Comparison of ENCODE assay signal across 8 mouse cellular contexts in genomic region chr12:69986786-69987497, GRCm38 (mm10). TPM values are rescaled to one million over a fixed set of nuclear protein-coding genes. Genes with fewer than 3 reads are reported as not detected.
DNase-seq lines count a peak whose midpoint lies in the region; ATAC-seq and TF ChIP-seq lines count a peak whose summit lies in the region.

Gene Sav1, minus strand, starts transcription at chr12:69987002.

- H3K9ac ChIP-seq in kidney, embryonic 14.5 days (ENCODE audit: low read depth, low read length) = peak within 1 kb of the TSS; percentile 96
- H3K9ac ChIP-seq in limb, embryonic 14.5 days (ENCODE audit: low read depth, low read length, severe bottlenecking) = peak within 1 kb of the TSS; percentile 95
- peak within 1 kb of the TSS; percentile 91 for H3K9ac ChIP-seq in midbrain, embryonic 16.5 days (ENCODE audit: low read depth, low read length)

- WGBS in kidney, embryonic 14.5 days = under 1% methylated on average over 73 of the region's 102 CpGs
- 0% methylated on average over 22 of the region's 102 CpGs for WGBS in limb, embryonic 14.5 days
- under 1% methylated on average over 57 of the region's 102 CpGs for WGBS in midbrain, embryonic 16.5 days
- WGBS in spleen, adult 2 months = under 1% methylated on average over 87 of the region's 102 CpGs

- peak within 1 kb of the TSS; percentile 77 for H3K4me3 ChIP-seq in embryonic fibroblast, embryonic 13.5 days (ENCODE audit: insufficient read depth, low read length)
- peak within 1 kb of the TSS; percentile 87 for H3K4me3 ChIP-seq in kidney, embryonic 14.5 days (ENCODE audit: low read length)
- H3K4me3 ChIP-seq in limb, embryonic 14.5 days (replicated peaks; ENCODE audit: low read length) = peak within 1 kb of the TSS; percentile 77
- H3K4me3 ChIP-seq in midbrain, embryonic 16.5 days (ENCODE audit: low read depth, low read length) = peak within 1 kb of the TSS; percentile 81
- peak within 1 kb of the TSS; percentile 73 for H3K4me3 ChIP-seq in spleen, adult 2 months (ENCODE audit: extremely low read depth, insufficient read depth, insufficient read length)

- TF ChIP-seq CTCF in embryonic fibroblast, embryonic 13.5 days (IDR thresholded peaks at IDR 0.05; ENCODE audit: borderline replicate concordance, insufficient read depth, low read length) = no peak
- no peak for TF ChIP-seq CTCF in spleen, adult 2 months (IDR thresholded peaks at IDR 0.05; ENCODE audit: extremely low read depth, insufficient read depth, insufficient read length, insufficient replicate concordance)

- peak within 1 kb of the TSS; percentile 78 for H3K27ac ChIP-seq in embryonic fibroblast, embryonic 13.5 days (ENCODE audit: insufficient read depth, low read length)
- H3K27ac ChIP-seq in kidney, embryonic 14.5 days (ENCODE audit: low read depth, low read length) = peak within 1 kb of the TSS; percentile 81
- H3K27ac ChIP-seq in limb, embryonic 14.5 days (replicated peaks; ENCODE audit: low read depth, low read length) = peak within 1 kb of the TSS; percentile 89
- peak within 1 kb of the TSS; percentile 85 for H3K27ac ChIP-seq in midbrain, embryonic 16.5 days (ENCODE audit: low read length)
- H3K27ac ChIP-seq in spleen, adult 2 months (ENCODE audit: insufficient read depth, low read length) = peak within 1 kb of the TSS; percentile 76

- peak; percentile 85 for TF ChIP-seq POLR2A in embryonic fibroblast, embryonic 13.5 days (IDR thresholded peaks at IDR 0.05; ENCODE audit: low read depth, low read length)
- peak; percentile 81; the same call in 1 of the 2 replicates for TF ChIP-seq POLR2A in limb, embryonic 14.5 days (IDR thresholded peaks at IDR 0.05; ENCODE audit: borderline replicate concordance, extremely low read depth, insufficient read depth, insufficient read length)
- no peak; the same call in none of the 2 replicates for TF ChIP-seq POLR2A in spleen, adult 2 months (IDR thresholded peaks at IDR 0.05; ENCODE audit: low read depth, low read length)

- no peaks in the 10 kb centered on the region for H3K27me3 ChIP-seq in kidney, embryonic 14.5 days (ENCODE audit: control insufficient read depth, insufficient read depth, low read length)
- no peaks in the 10 kb centered on the region for H3K27me3 ChIP-seq in limb, embryonic 14.5 days (ENCODE audit: control insufficient read depth, insufficient read depth, low read length)
- no peaks in the 10 kb centered on the region for H3K27me3 ChIP-seq in midbrain, embryonic 16.5 days (ENCODE audit: control insufficient read depth, insufficient read depth, low read depth, low read length)
- no peaks in the 10 kb centered on the region for H3K27me3 ChIP-seq in spleen, adult 2 months (ENCODE audit: control insufficient read depth, insufficient read depth, low read length)

- no peaks in the 10 kb centered on the region for H3K9me3 ChIP-seq in kidney, embryonic 14.5 days (ENCODE audit: control insufficient read depth, low read length)
- H3K9me3 ChIP-seq in limb, embryonic 14.5 days (ENCODE audit: control insufficient read depth, low read length) = no peaks in the 10 kb centered on the region
- H3K9me3 ChIP-seq in midbrain, embryonic 16.5 days (replicated peaks; ENCODE audit: control insufficient read depth, low read length, poor library complexity, severe bottlenecking) = no peaks in the 10 kb centered on the region

- no peaks in the 10 kb centered on the region for H3K4me1 ChIP-seq in embryonic fibroblast, embryonic 13.5 days (ENCODE audit: control insufficient read depth, insufficient read depth, low read length)
- no peaks in the 10 kb centered on the region for H3K4me1 ChIP-seq in kidney, embryonic 14.5 days (ENCODE audit: control insufficient read depth, insufficient read depth, low read length)
- H3K4me1 ChIP-seq in limb, embryonic 14.5 days (ENCODE audit: control insufficient read depth, insufficient read depth, low read length) = peaks cover 9% of the 10 kb centered on the region
- H3K4me1 ChIP-seq in midbrain, embryonic 16.5 days (ENCODE audit: control insufficient read depth, insufficient read depth, low read length) = peaks cover 17% of the 10 kb centered on the region
- peaks cover 3% of the 10 kb centered on the region; the same call in 1 of the 2 replicates for H3K4me1 ChIP-seq in spleen, adult 2 months (ENCODE audit: control insufficient read depth, insufficient read depth, insufficient read length)

- peak; percentile 77 to 81 for DNase-seq in B cell, adult 2 months
- peak; percentile 90 for DNase-seq in brain, adult 2 months (ENCODE audit: low read depth, low spot score)
- peak; percentile 92 to 93 for DNase-seq in heart, adult 9 months (ENCODE audit: low spot score in 2 of 2)
- DNase-seq in limb, embryonic 14.5 days (ENCODE audit: low spot score) = peak; percentile 76
- DNase-seq in spleen, adult 2 months (ENCODE audit: low read depth in 1 of 2, low spot score in 2 of 2) = peak; percentile 38 to 77

- peak; percentile 94 for ATAC-seq in kidney, embryonic 14.5 days (ENCODE audit: low FRiP score, low TSS enrichment)
- ATAC-seq in limb, embryonic 14.5 days (ENCODE audit: low FRiP score, low read depth) = peak; percentile 89
- peak; percentile 94 for ATAC-seq in midbrain, embryonic 16.5 days

- peaks cover 23% of the 10 kb centered on the region for H3K36me3 ChIP-seq in kidney, embryonic 14.5 days (ENCODE audit: control insufficient read depth, insufficient read depth, low read length)
- H3K36me3 ChIP-seq in limb, embryonic 14.5 days (ENCODE audit: control insufficient read depth, insufficient read depth, low read length) = peaks cover 26% of the 10 kb centered on the region
- H3K36me3 ChIP-seq in midbrain, embryonic 16.5 days (ENCODE audit: control insufficient read depth, insufficient read depth, low read length) = peaks cover 4% of the 10 kb centered on the region
- peaks cover 16% of the 10 kb centered on the region for H3K36me3 ChIP-seq in spleen, adult 2 months (ENCODE audit: control insufficient read depth, insufficient read depth, low read length)

- H3K4me2 ChIP-seq in kidney, embryonic 14.5 days (replicated peaks; ENCODE audit: low read depth, low read length) = peak within 1 kb of the TSS; percentile 71
- peak within 1 kb of the TSS; percentile 55 for H3K4me2 ChIP-seq in limb, embryonic 14.5 days (replicated peaks; ENCODE audit: low read depth, low read length, severe bottlenecking)
- peak within 1 kb of the TSS; percentile 78 for H3K4me2 ChIP-seq in midbrain, embryonic 16.5 days (ENCODE audit: low read length)

RNA-seq across cellular contexts. Expression of gene Sav1, which starts in this region (rescaled TPM):
- 84.2 and 93.9 TPM in 2 replicates for polyA plus RNA-seq in embryonic fibroblast, embryonic 13.5 days (2011; ENCODE audit: insufficient read length, low read depth, missing spikeins)
- 10.0 and 10.8 TPM in 2 replicates for polyA plus RNA-seq in kidney, embryonic 14.5 days (2014; fragmentation: Nextera tagmentation; extraction: Ambion mirVana)
- polyA plus RNA-seq in limb, embryonic 14.5 days (2012; rRNA removed) = 54.5 and 57.2 TPM in 2 replicates
- 11.0 and 12.9 TPM in 2 replicates for polyA plus RNA-seq in limb, embryonic 14.5 days (2014; fragmentation: Nextera tagmentation; extraction: Ambion mirVana)
- polyA plus RNA-seq in midbrain, embryonic 16.5 days (2015; fragmentation: Nextera tagmentation; extraction: Ambion mirVana) = 1.2 and 2.1 TPM in 2 replicates
- 9.3 and 11.4 TPM in 2 replicates for polyA plus RNA-seq in spleen, adult 2 months (2012; rRNA removed)

Comparison
In these comparisons a context has a peak if more than half of its experiments do, and no peak if none do; other contexts are left out.
1. Peak in every context shown above with its lines: DNase-seq, ATAC-seq, H3K4me3 ChIP-seq and H3K27ac ChIP-seq.